ENCODE assay signal across 13 mouse cellular contexts in genomic region chr13:20147736-20148135, GRCm38 (mm10). TPM values are rescaled to one million over a fixed set of nuclear protein-coding genes. Genes with fewer than 3 reads are reported as not detected.
DNase-seq lines count a peak whose midpoint lies in the region; ATAC-seq and TF ChIP-seq lines count a peak whose summit lies in the region.
"Had no signal": no experiment of that assay in that cellular context is flagged by ENCODE, and none has a peak within 500 bp of the region (broad histone marks: within the 10 kb centered on the region; RNA-seq: fewer than 3 reads in every experiment).

No protein-coding gene starts in this region.

- H3K36me3 ChIP-seq in heart, embryonic 14.5 days (ENCODE audit: control insufficient read depth, insufficient read depth, low read length), result no peaks in the 10 kb centered on the region
- H3K36me3 ChIP-seq in neural tube, embryonic 13.5 days, result no peaks in the 10 kb centered on the region
- H3K36me3 ChIP-seq in lung, postnatal 0 days (ENCODE audit: insufficient read depth, low read length), result no peaks in the 10 kb centered on the region
- H3K36me3 ChIP-seq: embryonic facial prominence, embryonic 15.5 days; limb, embryonic 15.5 days had no signal

- peaks cover 0 to 6% of the 10 kb centered on the region in 2 experiments; a peak in 2 of 4 replicates for H3K4me1 ChIP-seq in heart, embryonic 14.5 days (ENCODE audit: control insufficient read depth in 2 of 2, insufficient read depth in 2 of 2, low read length in 2 of 2)
- peaks cover under 1% of the 10 kb centered on the region; the same call in 1 of the 2 replicates for H3K4me1 ChIP-seq in neural tube, embryonic 13.5 days (replicated peaks)
- H3K4me1 ChIP-seq in lung, postnatal 0 days (ENCODE audit: insufficient read depth, low read depth, low read length), result peaks cover 9% of the 10 kb centered on the region; the same call in 1 of the 2 replicates

- 0 out of 2 replicates have a peak, but pooled peaks have one; percentile 62 for ATAC-seq in heart, embryonic 14.5 days (ENCODE audit: insufficient number of reproducible peaks, insufficient read depth, low FRiP score, low read depth)
- ATAC-seq in neural tube, embryonic 13.5 days (ENCODE audit: low read depth), result 0 out of 2 replicates have a peak, but pooled peaks have one; percentile 10
- peak; percentile 88 for ATAC-seq in lung, postnatal 0 days
- ATAC-seq in erythroid progenitor cell, adult 5-6 weeks (replicated peaks; ENCODE audit: low FRiP score, poor library complexity, severe bottlenecking), result no peak
- no peak for ATAC-seq in activated CD4-positive, CD25-positive, alpha-beta regulatory T cell, adult 4 months
- ATAC-seq: Patski had no signal

- peak; percentile 85 for TF ChIP-seq EP300 in lung, postnatal 0 days (IDR thresholded peaks at IDR 0.05)

- H3K4me3 ChIP-seq in heart, embryonic 14.5 days (ENCODE audit: control insufficient read depth in 1 of 2, insufficient read depth in 1 of 2, low read depth in 1 of 2, low read length in 2 of 2), result no peak overlapping the region
- no peak overlapping the region for H3K4me3 ChIP-seq in neural tube, embryonic 13.5 days
- no peak overlapping the region for H3K4me3 ChIP-seq in lung, postnatal 0 days (ENCODE audit: low read depth, low read length)
- H3K4me3 ChIP-seq: embryonic facial prominence, embryonic 15.5 days; limb, embryonic 15.5 days had no signal

- WGBS in heart, embryonic 14.5 days, result 63% methylated on average over 4 of the region's 4 CpGs
- 75% methylated on average over 4 of the region's 4 CpGs for WGBS in neural tube, embryonic 13.5 days
- 27% methylated on average over 4 of the region's 4 CpGs for WGBS in lung, postnatal 0 days

- no peaks in the 10 kb centered on the region for H3K9me3 ChIP-seq in heart, embryonic 14.5 days (ENCODE audit: control insufficient read depth, low read length)
- H3K9me3 ChIP-seq in neural tube, embryonic 13.5 days, result no peaks in the 10 kb centered on the region
- no peaks in the 10 kb centered on the region for H3K9me3 ChIP-seq in lung, postnatal 0 days (ENCODE audit: low read length)
- H3K9me3 ChIP-seq: embryonic facial prominence, embryonic 15.5 days; limb, embryonic 15.5 days had no signal

- TF ChIP-seq CTCF in lung, postnatal 0 days (IDR thresholded peaks at IDR 0.05), result no peak

- H3K9ac ChIP-seq in heart, embryonic 14.5 days (ENCODE audit: low read length), result no peak overlapping the region
- H3K9ac ChIP-seq in neural tube, embryonic 13.5 days, result no peak overlapping the region
- H3K9ac ChIP-seq in lung, postnatal 0 days (replicated peaks; ENCODE audit: low read depth), result no peak overlapping the region
- H3K9ac ChIP-seq: embryonic facial prominence, embryonic 15.5 days; limb, embryonic 15.5 days had no signal

- H3K4me2 ChIP-seq in heart, embryonic 14.5 days (ENCODE audit: low read length), result no peak overlapping the region
- no peak overlapping the region for H3K4me2 ChIP-seq in neural tube, embryonic 13.5 days
- H3K4me2 ChIP-seq in lung, postnatal 0 days (replicated peaks; ENCODE audit: low read depth, low read length), result no peak overlapping the region
- H3K4me2 ChIP-seq: embryonic facial prominence, embryonic 15.5 days; limb, embryonic 15.5 days had no signal

- no peaks in the 10 kb centered on the region for H3K27me3 ChIP-seq in heart, embryonic 14.5 days (ENCODE audit: control insufficient read depth, insufficient read depth, low read length)
- H3K27me3 ChIP-seq in neural tube, embryonic 13.5 days, result no peaks in the 10 kb centered on the region
- H3K27me3 ChIP-seq in lung, postnatal 0 days (replicated peaks; ENCODE audit: insufficient read depth, low read length), result no peaks in the 10 kb centered on the region
- H3K27me3 ChIP-seq: embryonic facial prominence, embryonic 15.5 days; limb, embryonic 15.5 days; Patski had no signal

- no peak overlapping the region for H3K27ac ChIP-seq in heart, embryonic 14.5 days (replicated peaks in 1 of 2; ENCODE audit: control insufficient read depth in 1 of 2, insufficient read depth in 1 of 2, low read depth in 2 of 2, low read length in 2 of 2)
- H3K27ac ChIP-seq in neural tube, embryonic 13.5 days (replicated peaks), result no peak overlapping the region
- H3K27ac ChIP-seq in lung, postnatal 0 days (ENCODE audit: low read length), result no peak overlapping the region; the same call in 1 of the 2 replicates
- H3K27ac ChIP-seq: embryonic facial prominence, embryonic 15.5 days; limb, embryonic 15.5 days had no signal

- DNase-seq in heart, adult 9 months (ENCODE audit: low spot score in 2 of 2), result no peak
- no peak for DNase-seq in neural tube, embryonic 10.5 days (ENCODE audit: extremely low spot score, low spot score)
- peak; percentile 82 for DNase-seq in lung, postnatal 0 days (ENCODE audit: low spot score)
- DNase-seq in right cerebral cortex, postnatal 14 days, result no peak
- DNase-seq: cerebellum, adult 8-10 months; layer of hippocampus, postnatal 36 days had no signal

RNA-seq across cellular contexts. Expression of gene Elmo1, which starts 57.3 kb away (rescaled TPM):
- polyA plus RNA-seq in heart, embryonic 14.5 days (2014; fragmentation: Nextera tagmentation; extraction: Ambion mirVana), result 10.4 and 12.7 TPM in 2 replicates
- polyA plus RNA-seq in neural tube, embryonic 13.5 days (2015; fragmentation: Nextera tagmentation; extraction: Ambion mirVana), result 48.4 and 53.3 TPM in 2 replicates
- 20.8 and 21.9 TPM in 2 replicates for polyA plus RNA-seq in lung, postnatal 0 days (2015; fragmentation: Nextera tagmentation; extraction: Ambion mirVana)
- 20.5 and 20.9 TPM in 2 replicates for total RNA-seq in erythroid progenitor cell, adult 5-6 weeks (2015; ENCODE audit: low replicate concordance)
- total RNA-seq in erythroid progenitor cell, adult 5-6 weeks (2017; ENCODE audit: low replicate concordance), result 5.7 and 9.6 TPM in 2 replicates
- 100 to 1,000 TPM in 1 of 2 experiments, 10 to 100 TPM in 1; 81.7 to 103 TPM for polyA plus RNA-seq in activated CD4-positive, CD25-positive, alpha-beta regulatory T cell, adult 4 months (2017; shearing (Covaris generic))

Comparison
In these comparisons a context has a peak if more than half of its experiments do, and no peak if none do; other contexts are left out.
1. ATAC-seq: peak in heart, embryonic 14.5 days (single experiment), neural tube, embryonic 13.5 days (single experiment) and lung, postnatal 0 days (single experiment); none in erythroid progenitor cell, adult 5-6 weeks (single experiment) and activated CD4-positive, CD25-positive, alpha-beta regulatory T cell, adult 4 months (single experiment).